Mouse (Mus musculus) kidney, adult 8-10 months (tissue): ENCODE data around the gene Adad2.

Source experiments
- DNase-seq, 2 experiments: peaks; one replicate each; pipeline ENCODE4 v3.0.0; 2022

The Adad2 gene

GRCm38 (mm10) chr8:119644429-119644960, 31.9 kb downstream of the Adad2 start:
- DNase-seq: no peak

GRCm38 (mm10) chr8:119644981-119645597, 32.5 kb downstream of the Adad2 start:
- no peak for DNase-seq

GRCm38 (mm10) chr8:119646197-119646596, 33.6 kb downstream of the Adad2 start:
- DNase-seq: no peak

- no peak for DNase-seq
Measured at GRCm38 (mm10) chr8:119646846-119647245, 34.3 kb downstream of the Adad2 start.

GRCm38 (mm10) chr8:119651324-119651723, 38.8 kb downstream of the Adad2 start:
- DNase-seq: no peak

- DNase-seq: peak in 1 of 2 experiments; percentile 50
Measured at GRCm38 (mm10) chr8:119656709-119657464, 44.3 kb downstream of the Adad2 start.

- DNase-seq: peak; percentile 59 to 73
Measured at GRCm38 (mm10) chr8:119661081-119661480, 48.5 kb downstream of the Adad2 start.

GRCm38 (mm10) chr8:119661892-119662291, 49.3 kb downstream of the Adad2 start:
- DNase-seq: no peak

GRCm38 (mm10) chr8:119663440-119663839, 50.9 kb downstream of the Adad2 start:
- no peak for DNase-seq

- DNase-seq: peak; percentile 29 to 36
Measured at GRCm38 (mm10) chr8:119665270-119665669, 52.7 kb downstream of the Adad2 start.
